Mouse (Mus musculus): ENCODE data around the gene Med28. TPM values are rescaled to one million over a fixed set of nuclear protein-coding genes. Genes with fewer than 3 reads are reported as not detected.

The Med28 gene
- polyA plus RNA-seq, 1 experiment from 2014 or later, result 256 TPM

GRCm38 (mm10) chr5:45491776-45492175, 28.3 kb upstream of the Med28 start:
- Histone ChIP-seq H3K27ac (no peak overlapping the region), H3K4me1 (peaks cover 20% of the 10 kb centered on the region), H3K27me3 (no peaks in the 10 kb centered on the region), H3K9me3 (no peaks in the 10 kb centered on the region), H3K36me3 (peaks cover 18% of the 10 kb centered on the region), H3K9ac (no peak overlapping the region), H3K4me3 (no peak overlapping the region), H3K4me2 (replicated peaks) (no peak overlapping the region)
- WGBS, result 48% methylated on average over 4 of the region's 4 CpGs
- ATAC-seq (ENCODE audit: low FRiP score, low read depth), result no peak

GRCm38 (mm10) chr5:45493191-45494092, 26.6 kb upstream of the Med28 start, which contains the start of gene Lap3:
Gene Lap3 (plus strand): TSS chr5:45493374.
- Histone ChIP-seq H3K27ac (peak within 1 kb of the TSS; percentile 63), H3K27me3 (no peaks in the 10 kb centered on the region), H3K9me3 (no peaks in the 10 kb centered on the region), H3K4me3 (peak within 1 kb of the TSS; percentile 79), H3K36me3 (peaks cover 34% of the 10 kb centered on the region), H3K4me2 (replicated peaks) (peak within 1 kb of the TSS; percentile 82), H3K4me1 (peaks cover 23% of the 10 kb centered on the region), H3K9ac (peak within 1 kb of the TSS; percentile 85)
- peak; percentile 92 for ATAC-seq (ENCODE audit: low FRiP score, low read depth)
- WGBS, result under 1% methylated on average over 77 of the region's 78 CpGs

GRCm38 (mm10) chr5:45494093-45494755, 25.8 kb upstream of the Med28 start:
- peak overlapping the region; percentile 82 for H3K4me2 ChIP-seq (replicated peaks)
- peak overlapping the region; percentile 85 for H3K9ac ChIP-seq
- peak overlapping the region; percentile 79 for H3K4me3 ChIP-seq
- no peaks in the 10 kb centered on the region for H3K27me3 ChIP-seq
- H3K36me3 ChIP-seq, result peaks cover 42% of the 10 kb centered on the region
- 44% methylated on average over 9 of the region's 9 CpGs for WGBS
- peaks cover 23% of the 10 kb centered on the region for H3K4me1 ChIP-seq
- no peaks in the 10 kb centered on the region for H3K9me3 ChIP-seq
- no peak for ATAC-seq (ENCODE audit: low FRiP score, low read depth)
- no peak overlapping the region for H3K27ac ChIP-seq

- Histone ChIP-seq H3K27ac (no peak overlapping the region), H3K27me3 (no peaks in the 10 kb centered on the region), H3K4me2 (replicated peaks) (0 out of 2 replicates have a peak overlapping the region, but pooled peaks have one; percentile 14), H3K36me3 (peaks cover 54% of the 10 kb centered on the region), H3K9ac (0 out of 2 replicates have a peak overlapping the region, but pooled peaks have one; percentile 25), H3K4me1 (peaks cover 23% of the 10 kb centered on the region), H3K4me3 (no peak overlapping the region), H3K9me3 (no peaks in the 10 kb centered on the region)
- 88% methylated on average over 3 of the region's 3 CpGs for WGBS
- ATAC-seq (ENCODE audit: low FRiP score, low read depth), result no peak
These were observed 24.5 kb upstream of the Med28 start for GRCm38 (mm10) chr5:45495429-45495975.

- Histone ChIP-seq H3K4me3 (no peak overlapping the region), H3K4me2 (replicated peaks) (no peak overlapping the region), H3K27me3 (no peaks in the 10 kb centered on the region), H3K9me3 (no peaks in the 10 kb centered on the region), H3K9ac (no peak overlapping the region), H3K4me1 (peaks cover 23% of the 10 kb centered on the region), H3K36me3 (peaks cover 58% of the 10 kb centered on the region), H3K27ac (no peak overlapping the region)
- no peak for ATAC-seq (ENCODE audit: low FRiP score, low read depth)
These were observed 24.0 kb upstream of the Med28 start for GRCm38 (mm10) chr5:45496042-45496441.

GRCm38 (mm10) chr5:45496479-45496878, 23.6 kb upstream of the Med28 start:
- Histone ChIP-seq H3K27ac (no peak overlapping the region), H3K9ac (no peak overlapping the region; the same call in 1 of the 2 replicates), H3K4me3 (no peak overlapping the region), H3K9me3 (no peaks in the 10 kb centered on the region), H3K4me1 (peaks cover 23% of the 10 kb centered on the region), H3K27me3 (no peaks in the 10 kb centered on the region), H3K4me2 (replicated peaks) (no peak overlapping the region), H3K36me3 (peaks cover 62% of the 10 kb centered on the region)
- ATAC-seq (ENCODE audit: low FRiP score, low read depth), result no peak
- WGBS, result 82% methylated on average over 4 of the region's 4 CpGs

GRCm38 (mm10) chr5:45496930-45497550, 23.0 kb upstream of the Med28 start:
- H3K4me1 ChIP-seq, result peaks cover 23% of the 10 kb centered on the region
- H3K4me2 ChIP-seq (replicated peaks), result no peak overlapping the region
- H3K9ac ChIP-seq, result peak overlapping the region; percentile 8; the same call in 1 of the 2 replicates
- WGBS, result 82% methylated on average over 12 of the region's 12 CpGs
- ATAC-seq (ENCODE audit: low FRiP score, low read depth), result no peak
- no peak overlapping the region for H3K4me3 ChIP-seq
- no peaks in the 10 kb centered on the region for H3K27me3 ChIP-seq
- H3K27ac ChIP-seq, result no peak overlapping the region
- peaks cover 68% of the 10 kb centered on the region for H3K36me3 ChIP-seq
- no peaks in the 10 kb centered on the region for H3K9me3 ChIP-seq

GRCm38 (mm10) chr5:45497564-45497963, 22.5 kb upstream of the Med28 start:
- H3K9me3 ChIP-seq, result no peaks in the 10 kb centered on the region
- no peak overlapping the region for H3K4me3 ChIP-seq
- no peak overlapping the region for H3K27ac ChIP-seq
- ATAC-seq (ENCODE audit: low FRiP score, low read depth), result no peak
- H3K4me1 ChIP-seq, result peaks cover 23% of the 10 kb centered on the region
- peaks cover 73% of the 10 kb centered on the region for H3K36me3 ChIP-seq
- H3K27me3 ChIP-seq, result no peaks in the 10 kb centered on the region
- H3K4me2 ChIP-seq (replicated peaks), result no peak overlapping the region
- 94% methylated on average over 5 of the region's 5 CpGs for WGBS
- H3K9ac ChIP-seq, result no peak overlapping the region

GRCm38 (mm10) chr5:45510071-45510470, 10.0 kb upstream of the Med28 start:
- no peaks in the 10 kb centered on the region for H3K9me3 ChIP-seq
- no peak overlapping the region for H3K4me3 ChIP-seq
- no peaks in the 10 kb centered on the region for H3K4me1 ChIP-seq
- H3K4me2 ChIP-seq (replicated peaks), result no peak overlapping the region
- H3K27ac ChIP-seq, result no peak overlapping the region
- 80% methylated on average over 7 of the region's 7 CpGs for WGBS
- peaks cover 67% of the 10 kb centered on the region for H3K36me3 ChIP-seq
- no peaks in the 10 kb centered on the region for H3K27me3 ChIP-seq
- no peak overlapping the region for H3K9ac ChIP-seq
- ATAC-seq (ENCODE audit: low FRiP score, low read depth), result no peak

- Histone ChIP-seq H3K4me3 (no peak overlapping the region), H3K9me3 (no peaks in the 10 kb centered on the region), H3K4me1 (no peaks in the 10 kb centered on the region), H3K27me3 (no peaks in the 10 kb centered on the region), H3K4me2 (replicated peaks) (no peak overlapping the region), H3K9ac (no peak overlapping the region), H3K27ac (no peak overlapping the region), H3K36me3 (peaks cover 42% of the 10 kb centered on the region)
- ATAC-seq (ENCODE audit: low FRiP score, low read depth), result no peak
- WGBS, result 94% methylated on average over 6 of the region's 6 CpGs
These were observed 7.1 kb upstream of the Med28 start for GRCm38 (mm10) chr5:45512908-45513307.

GRCm38 (mm10) chr5:45513511-45513910, 6.5 kb upstream of the Med28 start:
- H3K4me3 ChIP-seq, result no peak overlapping the region
- H3K4me2 ChIP-seq (replicated peaks), result no peak overlapping the region
- 96% methylated on average over 2 of the region's 2 CpGs for WGBS
- no peak for ATAC-seq (ENCODE audit: low FRiP score, low read depth)
- no peak overlapping the region for H3K9ac ChIP-seq
- no peaks in the 10 kb centered on the region for H3K9me3 ChIP-seq
- no peaks in the 10 kb centered on the region for H3K4me1 ChIP-seq
- no peak overlapping the region for H3K27ac ChIP-seq
- peaks cover 37% of the 10 kb centered on the region for H3K36me3 ChIP-seq
- no peaks in the 10 kb centered on the region for H3K27me3 ChIP-seq

- peaks cover 32% of the 10 kb centered on the region for H3K36me3 ChIP-seq
- no peaks in the 10 kb centered on the region for H3K27me3 ChIP-seq
- 0 out of 2 replicates have a peak, but pooled peaks cover 1% of the 10 kb centered on the region for H3K4me1 ChIP-seq
- 81% methylated on average over 1 of the region's 1 CpGs for WGBS
- ATAC-seq (ENCODE audit: low FRiP score, low read depth), result no peak
- H3K4me3 ChIP-seq, result no peak overlapping the region
- H3K9me3 ChIP-seq, result no peaks in the 10 kb centered on the region
- no peak overlapping the region for H3K4me2 ChIP-seq (replicated peaks)
- H3K9ac ChIP-seq, result no peak overlapping the region
- H3K27ac ChIP-seq, result no peak overlapping the region
These were observed 5.4 kb upstream of the Med28 start for GRCm38 (mm10) chr5:45514599-45514998.
